21 mouse cellular contexts compared by ENCODE assay signal in the genomic region with DNA sequence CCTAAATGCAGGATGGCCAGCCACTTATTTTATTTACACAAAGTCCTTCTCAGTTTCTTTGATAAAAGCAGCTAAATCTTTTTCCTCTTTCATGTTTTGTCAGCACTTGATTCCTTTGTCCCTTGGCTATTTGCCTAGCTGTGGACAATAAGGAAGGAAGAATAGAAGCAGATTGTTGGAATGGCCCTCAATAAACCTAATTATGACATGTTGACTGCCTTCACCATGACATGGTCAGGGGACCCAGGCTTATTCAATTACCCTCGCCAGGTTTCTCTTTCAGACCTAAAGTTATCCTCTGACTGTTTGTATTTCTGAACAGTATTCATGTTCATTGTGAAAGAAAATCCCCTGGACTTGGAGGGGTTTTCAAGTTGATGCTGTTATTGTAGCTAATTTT. TPM values are rescaled to one million over a fixed set of nuclear protein-coding genes. Genes with fewer than 3 reads are reported as not detected.
A peak's percentile ranks its signal among the peaks of the same experiment; 100 is the strongest.
DNase-seq lines count a peak whose midpoint lies in the region; ATAC-seq lines count a peak whose summit lies in the region.
"Had no signal": no experiment of that assay in that cellular context is flagged by ENCODE, and none has a peak within 500 bp of the region (broad histone marks: within the 10 kb centered on the region; RNA-seq: fewer than 3 reads in every experiment).

No protein-coding gene starts in this region.

- H3K27me3 ChIP-seq in midbrain, embryonic 10.5 days (ENCODE audit: low read depth, poor library complexity, severe bottlenecking): peaks cover 98% of the 10 kb centered on the region
- H3K27me3 ChIP-seq in midbrain, embryonic 16.5 days (ENCODE audit: control insufficient read depth, insufficient read depth, low read depth, low read length): peaks cover 60% of the 10 kb centered on the region
- peaks cover 71% of the 10 kb centered on the region for H3K27me3 ChIP-seq in hindbrain, embryonic 12.5 days
- H3K27me3 ChIP-seq in midbrain, embryonic 12.5 days: peaks cover 72% of the 10 kb centered on the region

- no peak for DNase-seq in midbrain, embryonic 10.5 days (ENCODE audit: low spot score)
- peak; percentile 64 for DNase-seq in retina, postnatal 1 day
- DNase-seq in spleen, adult 18-20 months: no peak
- no peak for DNase-seq in gastrocnemius, postnatal 10 days
- DNase-seq: adrenal gland, postnatal 14 days; cerebellum, postnatal 25 days; gastrocnemius, postnatal 36 days; kidney, adult 9 months; layer of hippocampus, postnatal 36 days; left cerebral cortex, postnatal 4 days had no signal

- WGBS in midbrain, embryonic 10.5 days: 15% methylated on average over 1 of the region's 1 CpGs
- 15% methylated on average over 1 of the region's 1 CpGs for WGBS in midbrain, embryonic 16.5 days
- 17% methylated on average over 1 of the region's 1 CpGs for WGBS in hindbrain, embryonic 12.5 days
- 0% methylated on average over 1 of the region's 1 CpGs for WGBS in midbrain, embryonic 12.5 days

- H3K9ac ChIP-seq in midbrain, embryonic 16.5 days (ENCODE audit: low read depth, low read length): no peak overlapping the region
- H3K9ac ChIP-seq in hindbrain, embryonic 12.5 days: no peak overlapping the region
- no peak overlapping the region for H3K9ac ChIP-seq in midbrain, embryonic 12.5 days (replicated peaks)
- H3K9ac ChIP-seq: heart, embryonic 13.5 days; liver, embryonic 12.5 days; lung, embryonic 15.5 days had no signal

- peak overlapping the region; percentile 30; the same call in 1 of the 2 replicates for H3K4me3 ChIP-seq in midbrain, embryonic 10.5 days
- H3K4me3 ChIP-seq in midbrain, embryonic 16.5 days (ENCODE audit: low read depth, low read length): no peak overlapping the region
- no peak overlapping the region for H3K4me3 ChIP-seq in hindbrain, embryonic 12.5 days
- H3K4me3 ChIP-seq in midbrain, embryonic 12.5 days: no peak overlapping the region
- H3K4me3 ChIP-seq: heart, embryonic 13.5 days; liver, embryonic 12.5 days; lung, embryonic 15.5 days had no signal

- H3K36me3 ChIP-seq in midbrain, embryonic 10.5 days: peaks cover 11% of the 10 kb centered on the region
- no peaks in the 10 kb centered on the region for H3K36me3 ChIP-seq in midbrain, embryonic 16.5 days (ENCODE audit: control insufficient read depth, insufficient read depth, low read length)
- no peaks in the 10 kb centered on the region for H3K36me3 ChIP-seq in hindbrain, embryonic 12.5 days
- H3K36me3 ChIP-seq in midbrain, embryonic 12.5 days: 0 out of 2 replicates have a peak, but pooled peaks cover 2% of the 10 kb centered on the region
- H3K36me3 ChIP-seq: heart, embryonic 13.5 days; liver, embryonic 12.5 days; lung, embryonic 15.5 days had no signal

- ATAC-seq in midbrain, embryonic 16.5 days: no peak
- ATAC-seq in hindbrain, embryonic 12.5 days (ENCODE audit: low FRiP score): no peak
- no peak for ATAC-seq in midbrain, embryonic 12.5 days (ENCODE audit: low FRiP score, low read depth)
- ATAC-seq: liver, embryonic 12.5 days had no signal

- H3K9me3 ChIP-seq in midbrain, embryonic 10.5 days (replicated peaks): no peaks in the 10 kb centered on the region
- no peaks in the 10 kb centered on the region for H3K9me3 ChIP-seq in midbrain, embryonic 16.5 days (replicated peaks; ENCODE audit: control insufficient read depth, low read length, poor library complexity, severe bottlenecking)
- no peaks in the 10 kb centered on the region for H3K9me3 ChIP-seq in hindbrain, embryonic 12.5 days (replicated peaks)
- no peaks in the 10 kb centered on the region for H3K9me3 ChIP-seq in midbrain, embryonic 12.5 days
- H3K9me3 ChIP-seq: heart, embryonic 13.5 days; liver, embryonic 12.5 days; lung, embryonic 15.5 days had no signal

- peaks cover 97% of the 10 kb centered on the region for H3K4me1 ChIP-seq in midbrain, embryonic 10.5 days
- H3K4me1 ChIP-seq in midbrain, embryonic 16.5 days (ENCODE audit: control insufficient read depth, insufficient read depth, low read length): no peaks in the 10 kb centered on the region
- peaks cover 29% of the 10 kb centered on the region for H3K4me1 ChIP-seq in hindbrain, embryonic 12.5 days
- H3K4me1 ChIP-seq in midbrain, embryonic 12.5 days: peaks cover 54% of the 10 kb centered on the region
- H3K4me1 ChIP-seq: heart, embryonic 13.5 days; liver, embryonic 12.5 days; lung, embryonic 15.5 days had no signal

- H3K27ac ChIP-seq in midbrain, embryonic 10.5 days (replicated peaks): peak overlapping the region; percentile 77
- no peak overlapping the region for H3K27ac ChIP-seq in midbrain, embryonic 16.5 days (ENCODE audit: low read length)
- H3K27ac ChIP-seq in hindbrain, embryonic 12.5 days: peak overlapping the region; percentile 73; the same call in 1 of the 2 replicates
- H3K27ac ChIP-seq in midbrain, embryonic 12.5 days (replicated peaks): peak overlapping the region; percentile 54
- H3K27ac ChIP-seq: heart, embryonic 13.5 days; liver, embryonic 12.5 days; lung, embryonic 15.5 days had no signal

- no peak overlapping the region for H3K4me2 ChIP-seq in midbrain, embryonic 16.5 days (ENCODE audit: low read length)
- H3K4me2 ChIP-seq in hindbrain, embryonic 12.5 days (replicated peaks): peak overlapping the region; percentile 35
- peak overlapping the region; percentile 34 for H3K4me2 ChIP-seq in midbrain, embryonic 12.5 days (replicated peaks)
- H3K4me2 ChIP-seq: heart, embryonic 13.5 days; liver, embryonic 12.5 days; lung, embryonic 15.5 days had no signal

RNA-seq across cellular contexts. Expression of a gene that starts 25.3 kb away (rescaled TPM):
- 33.6 and 34.3 TPM in 2 replicates for polyA plus RNA-seq in midbrain, embryonic 10.5 days (2016; fragmentation: Nextera tagmentation; extraction: Ambion mirVana)
- 7.2 and 8.4 TPM in 2 replicates for polyA plus RNA-seq in midbrain, embryonic 16.5 days (2015; fragmentation: Nextera tagmentation; extraction: Ambion mirVana)
- 32.7 and 37.5 TPM in 2 replicates for polyA plus RNA-seq in hindbrain, embryonic 12.5 days (2016; fragmentation: Nextera tagmentation; extraction: Ambion mirVana)
- 53.6 and 61.9 TPM in 2 replicates for polyA plus RNA-seq in midbrain, embryonic 12.5 days (2016; fragmentation: Nextera tagmentation; extraction: Ambion mirVana)
- total RNA-seq in gastrocnemius, postnatal 10 days (2021): under 1 TPM in 1 of 2 experiments, not detected in 1; 0.07 TPM
- total RNA-seq: adrenal gland, postnatal 14 days; gastrocnemius, postnatal 36 days; hematopoietic stem cell, adult 5-6 weeks; layer of hippocampus, postnatal 36 days; left cerebral cortex, postnatal 4 days had no signal
- polyA plus RNA-seq: frontal cortex, adult 2 months; large intestine, adult 2 months; small intestine, adult 2 months; stomach, embryonic 14.5 days had no signal
